Mouse (Mus musculus) heart, embryonic 16.5 days (tissue): ENCODE measurements at regions not wholly inside any gene's neighbourhood (a gene's known extent, or its start where the extent isn't known, plus 50 kb on each side); places are given as distances from the start of the nearest gene placed in this dataset.

Source experiments
- ATAC-seq: fragments of 200-750 bp; cut with Nextera tagmentation; replicated peaks from 2 replicates; pipeline ENCODE4 v1.8.0; 2017; ENCODE audit warnings: moderate number of reproducible peaks; ENCODE audit not compliant: insufficient read depth, low FRiP score; ENCODE audit errors: extremely low read depth
- H3K27ac ChIP-seq: fragments of 300-500 bp; sonication (generic); 2 replicates; pipeline ENCODE4 v1.5.1; 2014; ENCODE audit warnings: mild to moderate bottlenecking, low read length, control low read depth, moderate library complexity
- H3K27me3 ChIP-seq: fragments of 300-500 bp; sonication (generic); 2 replicates; pipeline ENCODE4 v1.6.1; 2014; ENCODE audit warnings: low read length, mixed read lengths; ENCODE audit not compliant: control insufficient read depth, insufficient read depth
- H3K36me3 ChIP-seq: fragments of 300-500 bp; sonication (generic); 2 replicates; pipeline ENCODE4 v1.6.1; 2014; ENCODE audit not compliant: control insufficient read depth, insufficient read depth
- H3K4me1 ChIP-seq: fragments of 300-500 bp; sonication (generic); 2 replicates; pipeline ENCODE4 v1.6.1; 2014; ENCODE audit warnings: low read length, mixed read lengths; ENCODE audit not compliant: control insufficient read depth, insufficient read depth
- H3K4me2 ChIP-seq: fragments of 300-500 bp; sonication (generic); 2 replicates; pipeline ENCODE4 v1.6.1; 2014; ENCODE audit warnings: low read depth, mild to moderate bottlenecking, control low read depth, low read length
- H3K4me3 ChIP-seq: fragments of 300-500 bp; sonication (generic); 2 replicates; pipeline ENCODE4 v1.5.1; 2014; ENCODE audit warnings: mild to moderate bottlenecking, control low read depth, low read length
- H3K9ac ChIP-seq: fragments of 300-500 bp; sonication (generic); 2 replicates; pipeline ENCODE4 v1.6.1; 2014; ENCODE audit warnings: low read length, control low read depth
- H3K9me3 ChIP-seq: fragments of 300-500 bp; sonication (generic); replicated peaks from 2 replicates; pipeline ENCODE4 v1.6.1; 2016; ENCODE audit warnings: low read length; ENCODE audit not compliant: control insufficient read depth
- WGBS: fragments of 180-500 bp; shearing (Covaris S2); extraction: QIAGEN DNeasy Blood & Tissue Kit; methylation state at CpG from one replicate; pipeline ENCODE4 v1.1.7; 2014; 5-methylcytosine and 5-hydroxymethylcytosine counted together

DNA sequence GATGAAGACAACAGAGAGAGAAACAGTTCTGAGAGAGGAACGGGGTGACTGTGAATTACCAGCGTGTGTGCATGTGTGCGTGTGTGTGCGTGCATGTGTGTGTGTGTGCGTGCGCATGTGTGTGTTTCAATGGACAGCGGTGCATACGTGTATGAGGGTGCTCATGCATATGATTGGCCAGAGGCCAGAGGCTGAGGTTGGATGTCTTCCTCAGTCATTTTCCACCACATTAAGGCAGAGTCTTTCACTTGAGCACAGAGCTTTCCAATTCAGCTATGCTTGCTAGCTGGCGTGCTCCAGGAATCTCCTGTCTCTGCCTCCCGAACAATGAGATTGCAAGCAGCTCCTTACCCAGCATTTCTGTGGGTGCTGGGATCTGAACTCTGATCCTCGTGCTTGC lies 104.4 kb downstream of the Tsen15 start:
- no peaks in the 10 kb centered on the region for H3K4me1 ChIP-seq
- H3K9ac ChIP-seq, result no peak overlapping the region
- H3K27me3 ChIP-seq, result no peaks in the 10 kb centered on the region
- H3K36me3 ChIP-seq, result no peaks in the 10 kb centered on the region
- H3K4me2 ChIP-seq, result no peak overlapping the region
- 0 out of 2 replicates have a peak, but pooled peaks cover 3% of the 10 kb centered on the region for H3K9me3 ChIP-seq
- no peak overlapping the region for H3K27ac ChIP-seq
- H3K4me3 ChIP-seq, result no peak overlapping the region
- no peak for ATAC-seq
- 91% methylated on average over 11 of the region's 11 CpGs for WGBS

- H3K9ac ChIP-seq, result no peak overlapping the region
- no peaks in the 10 kb centered on the region for H3K4me1 ChIP-seq
- WGBS, result 64% methylated on average over 8 of the region's 8 CpGs
- H3K4me2 ChIP-seq, result no peak overlapping the region
- H3K9me3 ChIP-seq, result 0 out of 2 replicates have a peak, but pooled peaks cover 3% of the 10 kb centered on the region
- H3K27ac ChIP-seq, result no peak overlapping the region
- ATAC-seq, result no peak
- no peaks in the 10 kb centered on the region for H3K36me3 ChIP-seq
- no peaks in the 10 kb centered on the region for H3K27me3 ChIP-seq
- H3K4me3 ChIP-seq, result no peak overlapping the region
Measured at GRCm38 (mm10) chr1:152281201-152281600, 105.3 kb downstream of the Tsen15 start.

GRCm38 (mm10) chr1:152280014-152280413 lies 106.5 kb downstream of the Tsen15 start:
- no peak overlapping the region for H3K9ac ChIP-seq

DNA sequence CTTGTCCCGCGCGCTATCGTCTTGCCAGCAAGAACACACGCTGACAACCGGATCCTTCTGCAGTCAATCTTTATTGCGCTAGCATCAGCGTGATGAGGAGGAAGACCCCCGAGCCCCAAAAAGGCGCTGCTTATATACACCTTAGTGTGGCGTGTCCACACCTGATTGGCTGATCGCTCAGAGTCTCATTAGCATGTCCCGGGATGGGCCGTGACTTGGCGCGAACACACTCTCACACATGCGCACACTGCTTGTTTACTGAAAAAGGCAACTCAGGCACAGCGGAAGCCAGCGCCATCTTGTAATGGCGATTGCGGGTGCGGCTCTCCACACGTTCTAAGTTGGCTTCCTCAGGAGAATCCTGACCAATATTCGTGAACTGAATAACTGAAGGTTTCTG lies 111.5 kb downstream of the Tsen15 start:
- Histone ChIP-seq H3K4me1 (no peaks in the 10 kb centered on the region), H3K36me3 (no peaks in the 10 kb centered on the region), H3K27me3 (no peaks in the 10 kb centered on the region), H3K9me3 (0 out of 2 replicates have a peak, but pooled peaks cover 2% of the 10 kb centered on the region), H3K27ac (no peak overlapping the region), H3K4me2 (no peak overlapping the region), H3K4me3 (no peak overlapping the region), H3K9ac (no peak overlapping the region)
- WGBS, result 96% methylated on average over 24 of the region's 24 CpGs
- ATAC-seq, result no peak

More at GRCm38 (mm10) chr1:152280014-152280413, 106.5 kb downstream of the Tsen15 start:
- ATAC-seq, result no peak
- 21% methylated on average over 1 of the region's 1 CpGs for WGBS
- no peak overlapping the region for H3K4me3 ChIP-seq
- H3K36me3 ChIP-seq, result no peaks in the 10 kb centered on the region
- no peaks in the 10 kb centered on the region for H3K27me3 ChIP-seq
- H3K4me2 ChIP-seq, result no peak overlapping the region
- no peaks in the 10 kb centered on the region for H3K4me1 ChIP-seq
- H3K9me3 ChIP-seq, result 0 out of 2 replicates have a peak, but pooled peaks cover 3% of the 10 kb centered on the region
- no peak overlapping the region for H3K27ac ChIP-seq

DNA sequence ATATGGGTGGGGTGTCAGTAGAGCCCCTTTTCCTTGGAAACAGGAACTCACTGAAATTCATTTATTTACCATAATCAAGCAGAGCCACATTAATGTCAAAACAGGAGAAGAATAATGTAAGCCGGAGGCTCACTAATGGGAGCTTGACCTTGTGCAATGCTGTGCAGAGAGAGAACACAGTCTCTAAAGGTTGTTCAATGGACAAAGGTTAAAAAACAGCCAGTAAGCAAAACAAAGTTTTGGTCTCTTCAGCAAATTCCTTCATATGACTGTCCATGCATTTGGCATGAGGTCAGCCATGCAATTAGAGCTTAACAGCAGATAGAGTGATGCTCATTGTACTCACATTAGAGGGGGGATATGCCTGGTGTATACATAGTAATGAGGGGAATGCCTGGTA lies 113.1 kb downstream of the Tsen15 start:
- Histone ChIP-seq H3K36me3 (no peaks in the 10 kb centered on the region), H3K9me3 (no peaks in the 10 kb centered on the region), H3K27ac (no peak overlapping the region), H3K9ac (no peak overlapping the region), H3K4me2 (no peak overlapping the region), H3K27me3 (no peaks in the 10 kb centered on the region), H3K4me1 (no peaks in the 10 kb centered on the region), H3K4me3 (no peak overlapping the region)
- 77% methylated on average over 1 of the region's 1 CpGs for WGBS
- ATAC-seq, result no peak

- no peak overlapping the region for H3K9ac ChIP-seq
- 55% methylated on average over 10 of the region's 10 CpGs for WGBS
- H3K27me3 ChIP-seq, result no peaks in the 10 kb centered on the region
- H3K27ac ChIP-seq, result no peak overlapping the region
- no peak overlapping the region for H3K4me3 ChIP-seq
- no peaks in the 10 kb centered on the region for H3K9me3 ChIP-seq
- H3K4me2 ChIP-seq, result no peak overlapping the region
- no peaks in the 10 kb centered on the region for H3K4me1 ChIP-seq
- H3K36me3 ChIP-seq, result no peaks in the 10 kb centered on the region
- no peak for ATAC-seq
Measured at GRCm38 (mm10) chr1:152269936-152270702, 116.4 kb downstream of the Tsen15 start.

GRCm38 (mm10) chr1:152266390-152266789 lies 120.1 kb downstream of the Tsen15 start:
- no peaks in the 10 kb centered on the region for H3K36me3 ChIP-seq
- H3K9me3 ChIP-seq, result no peaks in the 10 kb centered on the region
- H3K27ac ChIP-seq, result no peak overlapping the region
- no peaks in the 10 kb centered on the region for H3K27me3 ChIP-seq
- H3K4me3 ChIP-seq, result no peak overlapping the region
- H3K9ac ChIP-seq, result no peak overlapping the region
- no peak overlapping the region for H3K4me2 ChIP-seq
- H3K4me1 ChIP-seq, result no peaks in the 10 kb centered on the region
- no peak for ATAC-seq

DNA sequence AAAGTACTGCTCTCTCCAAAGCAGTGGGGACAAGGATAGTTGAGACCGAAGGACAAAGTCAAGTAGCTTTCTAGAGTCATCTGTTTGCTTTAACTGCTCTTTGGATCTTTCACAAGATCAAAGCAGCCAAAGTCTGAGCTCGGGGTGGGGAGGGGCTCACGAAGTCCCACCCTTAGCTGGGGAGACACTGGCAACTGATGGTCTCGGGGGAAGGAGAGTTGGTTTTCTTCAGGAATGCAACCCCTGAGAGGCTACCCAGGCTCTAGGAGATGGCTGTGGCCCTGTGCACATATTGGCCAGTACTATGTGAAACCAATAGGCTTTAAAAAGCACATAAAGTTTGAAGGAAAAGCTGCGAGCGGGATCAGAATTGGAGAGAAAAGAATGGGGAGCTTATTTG lies 121.5 kb downstream of the Tsen15 start:
- Histone ChIP-seq H3K36me3 (no peaks in the 10 kb centered on the region), H3K9me3 (no peaks in the 10 kb centered on the region), H3K4me3 (no peak overlapping the region), H3K27ac (no peak overlapping the region), H3K27me3 (no peaks in the 10 kb centered on the region), H3K9ac (no peak overlapping the region), H3K4me2 (no peak overlapping the region), H3K4me1 (no peaks in the 10 kb centered on the region)
- no peak for ATAC-seq
- 84% methylated on average over 6 of the region's 6 CpGs for WGBS

- ATAC-seq, result no peak
- no peaks in the 10 kb centered on the region for H3K36me3 ChIP-seq
- no peaks in the 10 kb centered on the region for H3K4me1 ChIP-seq
- WGBS, result 46% methylated on average over 4 of the region's 4 CpGs
- no peak overlapping the region for H3K4me2 ChIP-seq
- no peak overlapping the region for H3K9ac ChIP-seq
- no peaks in the 10 kb centered on the region for H3K9me3 ChIP-seq
- no peaks in the 10 kb centered on the region for H3K27me3 ChIP-seq
- no peak overlapping the region for H3K27ac ChIP-seq
- no peak overlapping the region for H3K4me3 ChIP-seq
Measured at GRCm38 (mm10) chr1:152261472-152261871, 125.0 kb downstream of the Tsen15 start.
